Mouse (Mus musculus): ENCODE data around the gene Gnl1.
"Not testable (repeated sequence)": the region's sequence is repeated elsewhere in the genome, so short reads cannot be mapped to it uniquely, and the experiment has no call there.

Gene Gnl1

DNA sequence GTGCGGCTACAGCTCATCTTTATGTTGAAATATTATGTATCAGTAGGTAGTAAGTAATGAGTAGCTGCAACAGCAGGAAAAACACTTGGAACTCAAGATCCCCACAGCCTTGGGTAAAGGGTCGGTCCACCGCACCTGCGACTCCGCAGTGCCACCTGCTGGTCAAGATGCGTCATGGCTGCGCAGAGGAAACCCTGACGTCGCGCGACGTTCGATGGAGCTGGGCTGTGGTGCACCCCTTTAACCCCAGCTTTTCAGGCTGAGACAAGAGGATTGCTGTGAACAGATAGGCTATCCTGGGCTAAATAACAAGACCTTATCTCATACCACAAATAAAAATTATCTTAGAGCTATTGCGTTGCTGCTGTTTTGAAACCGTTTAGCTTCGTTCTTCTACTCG is 14.0 kb downstream of the Gnl1 start:
- in situ Hi-C loops (cut with MboI, MseI): no loop called here

GRCm38 (mm10) chr17:35994175-35994878 is 14.7 kb downstream of the Gnl1 start:
- in situ Hi-C loops (cut with MboI, MseI): no loop called here

DNA sequence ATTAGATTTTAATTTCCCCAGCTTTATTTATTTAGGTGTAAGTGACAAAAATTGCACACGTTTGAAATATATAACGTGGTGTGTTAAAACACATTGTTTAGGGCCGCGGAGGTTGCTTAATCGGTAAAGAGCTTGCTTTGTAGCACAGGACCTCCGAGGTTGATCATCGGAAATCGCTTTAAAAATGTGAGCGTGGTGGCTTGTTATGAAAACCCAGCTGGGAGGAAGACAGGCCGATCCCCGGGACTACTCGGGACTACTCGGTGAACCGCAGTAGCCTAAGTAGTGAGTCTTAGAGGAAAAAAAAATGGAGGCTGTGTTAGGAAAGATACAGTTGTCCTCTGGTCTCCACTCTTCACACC is 15.2 kb downstream of the Gnl1 start:
- in situ Hi-C loops (cut with MboI, MseI): loop anchor here (5.0 kb wide), 3 partner anchors 37 to 117 kb away; partner anchors contain the start of gene H2-T23 (in 2 of the 2)

GRCm38 (mm10) chr17:35996949-35997348 is 17.3 kb downstream of the Gnl1 start:
- in situ Hi-C loops (cut with MboI, MseI): loop anchor here (5.0 kb wide), 3 partner anchors 35 to 115 kb away; partner anchors contain the start of gene H2-T23 (in 2 of the 2)

- in situ Hi-C loops (cut with MboI, MseI): loop anchor here (5.0 kb wide), 3 partner anchors 34 to 114 kb away; partner anchors contain the start of gene H2-T23 (in 2 of the 2)
These were observed 18.3 kb downstream of the Gnl1 start for GRCm38 (mm10) chr17:35997713-35998510.

- in situ Hi-C loops (cut with MboI, MseI): loop anchor here (5.0 kb wide), 3 partner anchors 34 to 114 kb away; partner anchors contain the start of gene H2-T23 (in 2 of the 2)
These were observed 19.1 kb downstream of the Gnl1 start for GRCm38 (mm10) chr17:35998545-35999305.

DNA sequence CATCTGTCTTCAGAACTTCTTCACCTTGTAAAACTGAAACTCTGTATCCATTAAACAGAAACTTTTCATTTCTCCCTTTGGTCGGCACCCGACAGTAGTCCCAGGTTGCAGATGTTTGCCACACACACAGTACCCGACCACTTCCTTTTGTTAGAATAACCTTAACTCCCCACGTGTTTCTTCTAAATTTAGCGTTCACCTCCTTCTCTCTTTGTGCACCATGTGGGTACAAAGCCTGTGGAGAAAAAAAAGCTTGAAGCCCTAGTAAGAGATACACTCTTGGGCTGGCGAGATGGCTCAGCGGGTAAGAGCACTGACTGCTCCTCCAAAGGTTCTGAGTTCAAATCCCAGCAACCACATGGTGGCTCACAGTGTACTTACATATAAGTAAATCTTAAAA is 19.7 kb downstream of the Gnl1 start:
- in situ Hi-C loops (cut with MboI, MseI): loop anchor here (5.0 kb wide), 3 partner anchors 33 to 113 kb away; partner anchors contain the start of gene H2-T23 (in 2 of the 2)

GRCm38 (mm10) chr17:36000349-36000748 is 20.7 kb downstream of the Gnl1 start:
- in situ Hi-C loops (cut with MboI, MseI): no loop called here

DNA sequence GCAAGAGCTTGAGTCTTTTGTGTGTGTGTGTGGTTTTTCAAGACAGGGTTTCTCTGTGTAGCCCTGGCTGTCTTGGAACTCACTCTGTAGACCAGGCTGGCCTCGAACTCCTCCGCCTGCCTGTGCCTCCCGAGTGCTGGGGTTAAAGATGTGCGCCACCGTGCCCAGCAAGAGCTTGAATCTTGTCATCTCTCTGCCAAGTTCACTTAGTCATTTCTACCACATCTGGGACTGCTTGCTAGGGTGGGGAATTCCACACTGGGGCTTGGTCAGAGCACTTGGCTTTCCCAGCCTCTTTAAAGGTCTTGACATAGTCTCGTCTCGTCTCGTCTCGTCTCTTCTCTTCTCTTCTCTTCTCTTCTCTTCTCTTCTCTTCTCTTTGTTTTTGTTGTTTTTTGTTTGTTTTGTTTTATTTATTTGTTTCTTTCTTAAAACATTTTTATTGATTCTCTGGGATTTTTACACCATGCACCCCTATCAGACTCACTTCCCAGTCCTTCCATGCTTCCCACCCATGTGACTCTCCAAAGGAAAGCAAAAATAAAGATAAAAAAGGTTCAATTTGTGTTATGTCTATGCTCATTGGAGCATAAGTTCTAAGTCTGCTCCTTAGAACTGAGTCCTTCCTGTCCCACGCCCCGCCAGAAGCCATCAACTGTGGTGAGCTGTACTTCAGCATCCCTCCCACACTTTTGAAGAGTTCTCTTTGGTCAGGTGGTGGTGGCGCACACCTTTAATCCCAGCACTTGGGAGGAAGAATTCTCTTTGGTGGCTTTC is 21.7 kb downstream of the Gnl1 start:
- in situ Hi-C loops (cut with MboI, MseI): no loop called here

DNA sequence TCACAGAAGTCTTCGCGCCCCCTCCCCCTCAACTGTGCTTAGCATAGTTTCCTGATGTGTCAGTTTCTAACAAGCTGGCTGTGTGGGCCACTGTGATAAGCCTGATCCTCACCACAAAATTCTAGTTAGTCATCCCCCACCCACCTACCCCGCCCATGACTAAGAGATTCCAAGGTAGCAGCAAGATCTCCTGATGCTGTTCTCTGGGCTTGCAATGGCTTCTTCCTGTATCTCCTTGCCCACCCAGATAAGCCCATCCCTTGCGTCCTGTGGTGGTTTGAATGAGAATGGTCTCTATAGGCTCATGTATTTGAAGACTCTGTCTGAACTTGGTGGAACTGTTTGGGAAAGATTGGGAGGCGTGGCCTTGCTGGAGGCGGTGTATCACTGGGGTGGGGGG is 22.3 kb downstream of the Gnl1 start:
- in situ Hi-C loops (cut with MboI, MseI): no loop called here

GRCm38 (mm10) chr17:36003331-36003730 is 23.7 kb downstream of the Gnl1 start:
- in situ Hi-C loops (cut with MboI, MseI): no loop called here

- in situ Hi-C loops (cut with MboI, MseI): not testable (repeated sequence)
These were observed 24.8 kb downstream of the Gnl1 start for GRCm38 (mm10) chr17:36004409-36004808.

GRCm38 (mm10) chr17:36014977-36015376 is 35.3 kb downstream of the Gnl1 start:
- in situ Hi-C loops (cut with MboI, MseI): no loop called here

- in situ Hi-C loops (cut with MboI, MseI): no loop called here
These were observed 37.4 kb downstream of the Gnl1 start for GRCm38 (mm10) chr17:36017046-36017445.

DNA sequence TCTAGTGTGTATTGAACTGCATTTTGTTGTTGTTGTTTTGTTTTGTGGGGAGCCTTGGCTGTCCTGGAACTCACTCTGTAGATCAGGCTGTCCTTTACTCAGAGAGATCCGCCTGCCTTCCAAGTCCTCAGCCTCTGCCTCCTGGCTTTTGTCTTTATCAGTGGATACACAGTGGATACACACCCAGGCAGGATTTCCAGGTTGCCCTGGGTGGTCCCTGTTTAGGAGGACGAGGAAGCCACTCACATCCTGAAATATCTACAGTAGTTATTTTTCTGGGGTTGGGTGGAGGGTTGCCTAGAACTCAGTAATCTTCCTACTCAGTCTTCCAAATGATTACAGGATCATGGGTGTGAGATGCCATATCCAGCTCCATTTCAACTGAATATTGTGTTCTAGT is 39.3 kb downstream of the Gnl1 start:
- in situ Hi-C loops (cut with MboI, MseI): no loop called here

DNA sequence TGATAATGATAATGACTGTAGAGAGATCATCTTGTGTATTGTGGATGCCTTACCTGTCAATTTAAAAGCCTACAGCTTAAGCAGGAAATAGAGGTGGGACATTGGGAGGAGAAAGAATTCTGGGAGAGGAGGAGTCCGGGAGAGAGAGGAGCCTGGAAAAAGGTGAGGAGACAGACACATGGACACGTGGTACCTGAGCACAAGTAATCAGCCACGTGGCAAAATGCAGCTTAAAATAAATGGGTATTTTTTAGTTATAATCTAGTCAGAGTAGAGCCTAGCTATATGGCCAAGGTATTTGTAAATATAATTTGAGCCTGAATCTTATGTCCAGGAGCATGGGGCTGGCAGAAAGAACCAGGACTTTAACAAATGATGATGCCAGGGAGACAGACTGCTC is 39.9 kb downstream of the Gnl1 start:
- in situ Hi-C loops (cut with MboI, MseI): no loop called here

DNA sequence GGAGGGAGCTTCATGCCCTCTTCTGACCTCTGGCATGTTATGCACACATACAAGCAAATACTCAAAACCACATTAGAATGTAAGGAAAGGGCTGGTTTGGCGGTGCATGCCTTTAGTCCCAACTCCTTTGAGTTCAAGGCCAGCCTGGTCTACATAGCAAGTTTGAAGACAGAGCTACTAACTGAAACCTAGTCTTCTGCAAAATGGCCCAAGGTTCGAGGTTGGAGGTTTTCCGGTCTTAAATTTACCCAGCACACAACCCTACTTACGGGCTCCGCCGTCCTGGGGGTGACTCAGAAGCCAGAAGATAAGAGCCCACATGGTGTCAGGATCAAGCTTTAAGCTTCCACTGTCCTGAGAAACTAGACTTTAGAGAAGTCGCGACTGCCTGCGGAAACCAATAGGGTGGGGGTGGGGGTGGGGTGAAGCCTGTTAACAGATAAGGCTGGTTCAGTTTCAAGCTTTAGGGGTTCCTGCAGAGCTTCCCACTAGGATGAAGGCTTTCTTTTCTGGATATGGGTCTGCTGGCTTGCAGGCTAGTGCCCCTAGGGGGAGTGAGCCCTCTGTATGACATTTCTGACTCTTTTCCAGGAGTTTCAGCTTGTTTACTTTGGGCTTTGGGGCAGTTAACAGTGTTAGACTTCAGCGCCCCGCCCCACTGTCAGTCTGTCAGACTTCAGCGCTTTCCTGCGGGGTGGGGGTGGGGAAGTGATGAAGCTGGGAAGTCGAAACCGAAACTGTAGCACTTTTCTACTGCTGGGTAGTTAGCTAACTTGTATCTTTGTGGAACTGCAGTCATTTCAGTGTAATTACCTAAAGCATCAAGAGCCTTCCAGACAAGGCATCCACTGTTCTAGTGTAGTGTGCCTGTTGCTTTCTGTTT is 40.8 kb downstream of the Gnl1 start, which contains the start of gene H2-T24:
TSS of gene H2-T24 (minus strand) at position 370 of the 883 bp plus-strand sequence.
- in situ Hi-C loops (cut with MboI, MseI): loop anchor here in 1 of 2 experiments (10.0 kb wide), 1 partner anchor 1254 kb away; the partner anchor contains the start of gene H2-M3

DNA sequence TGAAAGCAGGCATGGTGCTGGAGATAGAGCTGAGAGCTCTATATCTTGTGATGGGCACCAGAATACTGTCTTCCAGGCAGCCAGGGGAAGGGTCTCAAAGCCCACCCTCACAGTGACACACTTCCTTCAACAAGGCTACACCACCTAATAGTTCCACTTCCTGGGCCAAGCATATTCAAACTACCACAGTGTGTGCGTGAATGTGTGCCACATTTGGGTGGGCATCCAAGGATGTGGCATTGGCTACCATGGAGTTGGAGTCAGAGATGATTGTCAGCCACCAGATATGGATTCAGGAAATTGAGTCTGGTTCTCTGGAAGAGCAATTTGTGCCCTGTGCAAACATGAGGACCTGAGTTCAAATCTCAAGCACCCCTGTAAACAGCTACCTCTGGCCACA is 41.7 kb downstream of the Gnl1 start:
- in situ Hi-C loops (cut with MboI, MseI): loop anchor here in 1 of 2 experiments (10.0 kb wide), 1 partner anchor 1253 kb away; the partner anchor contains the start of gene H2-M3

- in situ Hi-C loops (cut with MboI, MseI): loop anchor here in 1 of 2 experiments (10.0 kb wide), 1 partner anchor 1253 kb away; the partner anchor contains the start of gene H2-M3
These were observed 42.4 kb downstream of the Gnl1 start for GRCm38 (mm10) chr17:36022098-36022497.
